Mouse (Mus musculus): ENCODE results near the gene Nol9.

DNA sequence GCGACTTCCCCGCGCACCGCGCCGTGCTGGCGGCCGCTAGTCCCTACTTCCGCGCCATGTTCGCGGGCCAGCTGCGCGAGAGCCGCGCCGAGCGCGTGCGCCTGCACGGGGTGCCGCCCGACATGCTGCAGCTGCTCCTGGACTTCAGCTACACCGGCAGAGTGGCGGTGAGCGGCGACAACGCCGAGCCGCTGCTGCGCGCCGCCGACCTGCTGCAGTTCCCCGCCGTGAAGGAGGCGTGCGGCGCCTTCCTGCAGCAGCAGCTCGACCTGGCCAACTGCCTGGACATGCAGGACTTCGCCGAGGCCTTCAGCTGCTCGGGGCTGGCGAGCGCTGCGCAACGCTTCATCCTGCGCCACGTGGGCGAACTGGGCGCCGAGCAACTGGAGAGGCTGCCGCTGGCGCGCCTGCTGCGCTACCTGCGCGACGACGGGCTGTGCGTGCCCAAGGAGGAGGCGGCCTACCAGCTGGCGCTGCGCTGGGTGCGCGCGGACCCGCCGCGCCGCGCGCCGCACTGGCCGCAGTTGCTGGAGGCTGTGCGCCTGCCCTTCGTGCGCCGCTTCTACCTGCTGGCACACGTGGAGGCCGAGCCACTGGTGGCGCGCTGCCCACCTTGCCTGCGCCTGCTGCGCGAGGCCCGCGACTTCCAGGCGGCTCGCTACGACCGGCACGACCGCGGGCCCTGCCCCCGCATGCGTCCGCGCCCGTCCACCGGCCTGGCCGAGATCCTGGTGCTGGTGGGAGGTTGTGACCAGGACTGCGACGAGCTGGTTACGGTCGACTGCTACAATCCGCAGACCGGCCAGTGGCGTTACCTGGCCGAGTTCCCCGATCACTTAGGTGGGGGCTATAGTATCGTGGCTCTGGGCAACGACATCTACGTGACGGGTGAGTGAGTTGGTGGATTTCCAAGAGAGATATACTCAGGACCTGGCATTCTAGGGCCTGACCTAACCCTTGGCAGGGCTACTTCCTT, 29.8 kb upstream of the Nol9 start:
- TF ChIP-seq CTCF (IDR thresholded peaks at IDR 0.05; ENCODE audit: borderline replicate concordance, extremely low read depth, insufficient read depth, insufficient read length) (no peak), POLR2A (IDR thresholded peaks at IDR 0.05; ENCODE audit: borderline replicate concordance, extremely low read depth, insufficient read depth, insufficient read length, poor library complexity, severe bottlenecking) (no peak)
